Mouse (Mus musculus) small intestine, adult 2 months (tissue): ENCODE data around the gene Usp42.

ENCODE experiments used
- CTCF ChIP-seq: fragments of 200-500 bp; IDR thresholded peaks from 2 replicates; pipeline ENCODE4 v1.5.1; 2012; ENCODE audit warnings: low read depth, mild to moderate bottlenecking, control low read depth, inconsistent platforms, low read length, moderate library complexity, mixed read lengths; ENCODE audit not compliant: insufficient replicate concordance, insufficient read length; ENCODE audit errors: extremely low read depth
- POLR2A ChIP-seq: fragments of 200-500 bp; IDR thresholded peaks from 2 replicates; pipeline ENCODE4 v1.6.1; 2012; ENCODE audit warnings: low read depth, mild to moderate bottlenecking, control low read depth, inconsistent platforms, low read length, moderate library complexity

- TF ChIP-seq POLR2A (no peak), CTCF (no peak)
Measured at GRCm38 (mm10) chr5:143700247-143700646, 31.8 kb downstream of the Usp42 start.
